Mouse (Mus musculus): Measurements from ENCODE around the gene Batf3. TPM values are rescaled to one million over a fixed set of nuclear protein-coding genes. Genes with fewer than 3 reads are reported as not detected.

The Batf3 gene
- polyA plus RNA-seq, 1 experiment from 2014 or later: 2.9 TPM

GRCm38 (mm10) chr1:191099772-191100291, 2.2 kb downstream of the Batf3 start:
- ATAC-seq (no peak), DNase-seq (ENCODE audit: low read depth, low spot score) (no peak)
- in situ Hi-C loops (cut with MboI; ENCODE audit: low pct_unique_long_range_greater_than_20kb): loop anchor here (10.0 to 25.0 kb wide), 2 partner anchors 175 to 462 kb away; no protein-coding TSS in a partner anchor
- POLR2A ChIA-PET: no interaction called here
- H3K27me3 ChIP-seq: no peaks in the 10 kb centered on the region
- TF ChIP-seq CTCF (IDR thresholded peaks at IDR 0.05): no peak
- CTCF ChIA-PET: interaction anchor here (1.3 to 1.4 kb wide), 2 partner anchors 23 to 73 kb away, joined by 3 to 5 read pairs; no protein-coding TSS in a partner anchor

GRCm38 (mm10) chr1:191102730-191103370, 5.2 kb downstream of the Batf3 start:
- in situ Hi-C loops (cut with MboI; ENCODE audit: low pct_unique_long_range_greater_than_20kb): no loop called here
- CTCF ChIA-PET: no interaction called here
- POLR2A ChIA-PET: interaction anchor here (0.6 kb wide), 1 partner anchor 22 kb away, joined by 4 read pairs; no protein-coding TSS in a partner anchor
- no peaks in the 10 kb centered on the region for H3K27me3 ChIP-seq
- DNase-seq (ENCODE audit: low read depth, low spot score) (no peak), ATAC-seq (no peak)
- TF ChIP-seq CTCF (IDR thresholded peaks at IDR 0.05): no peak

- no peak for TF ChIP-seq CTCF (IDR thresholded peaks at IDR 0.05)
- ATAC-seq (no peak), DNase-seq (ENCODE audit: low read depth, low spot score) (no peak)
- ChIA-PET CTCF (no interaction called here), POLR2A (no interaction called here)
- in situ Hi-C loops (cut with MboI; ENCODE audit: low pct_unique_long_range_greater_than_20kb): no loop called here
- H3K27me3 ChIP-seq: no peaks in the 10 kb centered on the region
These were observed 7.6 kb downstream of the Batf3 start for GRCm38 (mm10) chr1:191105246-191105645.

GRCm38 (mm10) chr1:191107306-191107705, 9.7 kb downstream of the Batf3 start:
- no peaks in the 10 kb centered on the region for H3K27me3 ChIP-seq
- ATAC-seq: no peak
- TF ChIP-seq CTCF (IDR thresholded peaks at IDR 0.05): no peak
- POLR2A ChIA-PET: no interaction called here
- in situ Hi-C loops (cut with MboI; ENCODE audit: low pct_unique_long_range_greater_than_20kb): no loop called here
- DNase-seq (ENCODE audit: low read depth, low spot score): no peak
- CTCF ChIA-PET: interaction anchor here (1.0 to 1.1 kb wide), 2 partner anchors 9 to 19 kb away, joined by 3 read pairs; no protein-coding TSS in a partner anchor

GRCm38 (mm10) chr1:191109907-191110306, 12.3 kb downstream of the Batf3 start:
- no peak for TF ChIP-seq CTCF (IDR thresholded peaks at IDR 0.05)
- no peaks in the 10 kb centered on the region for H3K27me3 ChIP-seq
- ChIA-PET POLR2A (no interaction called here), CTCF (no interaction called here)
- DNase-seq (ENCODE audit: low read depth, low spot score) (no peak), ATAC-seq (no peak)
- in situ Hi-C loops (cut with MboI; ENCODE audit: low pct_unique_long_range_greater_than_20kb): no loop called here

- TF ChIP-seq CTCF (IDR thresholded peaks at IDR 0.05): no peak
- no peaks in the 10 kb centered on the region for H3K27me3 ChIP-seq
- DNase-seq (ENCODE audit: low read depth, low spot score) (no peak), ATAC-seq (no peak)
- ChIA-PET CTCF (no interaction called here), POLR2A (no interaction called here)
- in situ Hi-C loops (cut with MboI; ENCODE audit: low pct_unique_long_range_greater_than_20kb): no loop called here
These were observed 13.5 kb downstream of the Batf3 start for GRCm38 (mm10) chr1:191111146-191111545.

GRCm38 (mm10) chr1:191114868-191115267, 17.2 kb downstream of the Batf3 start:
- no peak for DNase-seq (ENCODE audit: low read depth, low spot score)
- TF ChIP-seq CTCF (IDR thresholded peaks at IDR 0.05): no peak
- CTCF ChIA-PET: no interaction called here
- H3K27me3 ChIP-seq: no peaks in the 10 kb centered on the region
- in situ Hi-C loops (cut with MboI; ENCODE audit: low pct_unique_long_range_greater_than_20kb): no loop called here
- ATAC-seq: no peak
- POLR2A ChIA-PET: no interaction called here

- ATAC-seq: no peak
- ChIA-PET CTCF (no interaction called here), POLR2A (no interaction called here)
- DNase-seq (ENCODE audit: low read depth, low spot score): no peak
- in situ Hi-C loops (cut with MboI; ENCODE audit: low pct_unique_long_range_greater_than_20kb): no loop called here
- TF ChIP-seq CTCF (IDR thresholded peaks at IDR 0.05): no peak
- H3K27me3 ChIP-seq: no peaks in the 10 kb centered on the region
These were observed 18.0 kb downstream of the Batf3 start for GRCm38 (mm10) chr1:191115514-191116238.

- no peak for ATAC-seq
- no peak for TF ChIP-seq CTCF (IDR thresholded peaks at IDR 0.05)
- H3K27me3 ChIP-seq: no peaks in the 10 kb centered on the region
- DNase-seq (ENCODE audit: low read depth, low spot score): no peak
- ChIA-PET POLR2A (no interaction called here), CTCF (interaction anchor here (0.7 to 1.6 kb wide), 5 partner anchors 18 to 50 kb away, joined by 3 to 5 read pairs (median 3); no protein-coding TSS in a partner anchor)
- in situ Hi-C loops (cut with MboI; ENCODE audit: low pct_unique_long_range_greater_than_20kb): no loop called here
These were observed 25.1 kb downstream of the Batf3 start for GRCm38 (mm10) chr1:191122744-191123143.

- no peaks in the 10 kb centered on the region for H3K27me3 ChIP-seq
- CTCF ChIA-PET: interaction anchor here (1.1 to 1.2 kb wide), 2 partner anchors 25 to 31 kb away, joined by 3 read pairs; no protein-coding TSS in a partner anchor
These were observed 26.0 kb downstream of the Batf3 start for GRCm38 (mm10) chr1:191123696-191124095.

GRCm38 (mm10) chr1:191124288-191124687, 26.6 kb downstream of the Batf3 start:
- H3K27me3 ChIP-seq: no peaks in the 10 kb centered on the region
- CTCF ChIA-PET: interaction anchor here (1.2 kb wide), 1 partner anchor 30 kb away, joined by 3 read pairs; no protein-coding TSS in a partner anchor
- no peak for TF ChIP-seq CTCF (IDR thresholded peaks at IDR 0.05)
- POLR2A ChIA-PET: interaction anchor here (0.7 kb wide), 1 partner anchor 21 kb away, joined by 4 read pairs; no protein-coding TSS in a partner anchor
- ATAC-seq (no peak), DNase-seq (ENCODE audit: low read depth, low spot score) (no peak)
- in situ Hi-C loops (cut with MboI; ENCODE audit: low pct_unique_long_range_greater_than_20kb): no loop called here

More at GRCm38 (mm10) chr1:191123696-191124095, 26.0 kb downstream of the Batf3 start:
- ATAC-seq (peak; percentile 41), DNase-seq (ENCODE audit: low read depth, low spot score) (no peak)
- POLR2A ChIA-PET: no interaction called here
- in situ Hi-C loops (cut with MboI; ENCODE audit: low pct_unique_long_range_greater_than_20kb): no loop called here
- no peak for TF ChIP-seq CTCF (IDR thresholded peaks at IDR 0.05)
